Mouse (Mus musculus) heart, adult 2 months (tissue): ENCODE data around the gene Gramd1b.

ENCODE experiments used
- CTCF ChIP-seq: fragments of 200-600 bp; IDR thresholded peaks from 2 replicates; pipeline ENCODE4 v1.8.1; 2022; ENCODE audit warnings: antibody characterized with exemption, mild to moderate bottlenecking, moderate library complexity
- EP300 ChIP-seq: fragments of 200-500 bp; IDR thresholded peaks from 2 replicates; pipeline ENCODE4 v1.6.1; 2011; ENCODE audit warnings: low read depth, low read length, control low read depth; ENCODE audit not compliant: insufficient read depth
- POLR2A ChIP-seq: fragments of 200-500 bp; IDR thresholded peaks from 2 replicates; pipeline ENCODE4 v1.6.1; 2011; ENCODE audit warnings: mild to moderate bottlenecking, low read depth, low read length, control low read depth; ENCODE audit not compliant: insufficient read depth

DNA sequence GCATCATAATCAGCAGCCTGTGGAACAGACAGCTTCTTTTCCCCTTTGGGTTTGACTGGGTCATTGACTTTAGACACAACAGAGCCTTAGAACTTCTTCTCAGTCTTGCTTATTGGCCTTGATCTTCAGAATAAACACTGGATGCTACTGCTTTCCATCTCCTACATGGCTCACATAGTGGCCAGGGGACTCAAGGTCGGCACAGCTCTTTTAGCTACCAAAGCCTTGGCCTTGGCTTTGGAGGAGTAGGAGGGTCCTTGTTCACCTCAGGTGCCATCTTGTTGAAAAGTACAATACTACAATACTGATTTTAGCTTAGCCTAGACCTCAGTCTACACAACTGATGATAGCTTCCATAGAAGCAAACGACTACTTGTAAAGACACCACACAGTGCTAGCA is 53.6 kb downstream of the Gramd1b start:
- TF ChIP-seq CTCF (no peak), POLR2A (no peak), EP300 (no peak)
